Mouse (Mus musculus) mesoderm, embryonic 11.5 days (tissue): Measurements from ENCODE around the gene Necap1.
A peak's percentile ranks its signal among the peaks of the same experiment; 100 is the strongest.

ENCODE experiments used
- DNase-seq: peaks from one replicate; pipeline ENCODE4 v3.0.0-alpha.2; 2012; ENCODE audit warnings: low read depth, low spot score

Gene Necap1

DNA sequence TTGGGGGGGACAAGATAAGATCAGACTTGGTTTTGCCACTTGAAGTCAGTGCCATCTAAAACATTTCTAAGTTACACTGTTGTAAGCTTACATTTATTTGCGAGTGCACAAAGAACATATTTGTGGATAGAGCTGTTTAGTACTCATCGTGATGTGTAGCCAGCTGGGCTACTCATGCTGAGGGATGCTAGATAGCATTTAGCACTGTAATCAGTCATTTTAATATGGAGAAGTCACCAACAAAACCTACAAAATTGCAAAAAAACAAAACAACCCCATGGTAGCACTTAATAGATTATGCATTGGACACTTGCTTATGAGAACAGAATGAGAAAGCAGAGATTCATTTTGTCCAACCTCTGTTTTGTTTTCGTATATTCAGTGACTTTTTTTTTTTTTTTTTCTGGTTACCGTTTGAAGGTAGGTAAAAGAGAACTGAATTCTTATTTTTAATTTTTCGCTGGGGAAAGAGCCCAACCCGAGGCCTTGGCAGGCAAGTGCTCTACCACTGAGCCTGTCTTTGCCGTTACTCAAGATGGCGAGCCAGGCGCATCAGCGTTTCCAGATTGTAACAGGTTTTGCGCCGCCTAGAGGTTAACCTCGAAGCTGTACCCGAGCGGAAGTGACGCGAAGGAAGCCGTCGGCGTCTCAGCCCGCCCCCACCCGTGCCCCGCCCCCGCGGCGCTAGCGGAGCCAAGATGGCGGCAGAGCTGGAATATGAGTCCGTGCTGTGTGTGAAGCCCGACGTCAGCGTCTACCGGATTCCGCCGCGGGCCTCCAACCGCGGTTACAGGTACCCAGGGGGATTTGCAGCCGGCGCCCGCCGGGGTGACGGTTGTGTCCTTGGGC, at the start of gene Necap1:
TSS of gene Necap1 (plus strand) at position 604 of the 849 bp plus-strand sequence.
- DNase-seq = peak; percentile 97

DNA sequence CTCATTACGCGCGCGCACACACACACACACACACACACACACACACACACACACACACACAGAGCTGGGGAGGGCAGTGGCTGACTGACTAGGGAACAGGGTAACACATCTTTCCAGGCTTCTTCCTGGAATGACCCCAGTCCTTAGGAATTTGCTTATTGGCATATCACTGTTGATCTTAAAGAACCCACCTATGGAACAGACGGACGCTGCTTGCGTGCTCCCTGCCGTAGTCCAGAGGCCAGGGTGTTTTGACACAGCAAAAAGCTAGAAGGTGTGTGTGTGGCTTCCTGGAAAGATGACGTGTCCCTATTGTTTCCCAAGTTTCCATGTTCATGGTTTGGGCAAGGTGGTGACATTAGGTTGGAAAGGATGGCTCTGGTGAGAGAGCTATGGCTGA, 49.1 kb upstream of the Necap1 start:
- no peak for DNase-seq

DNA sequence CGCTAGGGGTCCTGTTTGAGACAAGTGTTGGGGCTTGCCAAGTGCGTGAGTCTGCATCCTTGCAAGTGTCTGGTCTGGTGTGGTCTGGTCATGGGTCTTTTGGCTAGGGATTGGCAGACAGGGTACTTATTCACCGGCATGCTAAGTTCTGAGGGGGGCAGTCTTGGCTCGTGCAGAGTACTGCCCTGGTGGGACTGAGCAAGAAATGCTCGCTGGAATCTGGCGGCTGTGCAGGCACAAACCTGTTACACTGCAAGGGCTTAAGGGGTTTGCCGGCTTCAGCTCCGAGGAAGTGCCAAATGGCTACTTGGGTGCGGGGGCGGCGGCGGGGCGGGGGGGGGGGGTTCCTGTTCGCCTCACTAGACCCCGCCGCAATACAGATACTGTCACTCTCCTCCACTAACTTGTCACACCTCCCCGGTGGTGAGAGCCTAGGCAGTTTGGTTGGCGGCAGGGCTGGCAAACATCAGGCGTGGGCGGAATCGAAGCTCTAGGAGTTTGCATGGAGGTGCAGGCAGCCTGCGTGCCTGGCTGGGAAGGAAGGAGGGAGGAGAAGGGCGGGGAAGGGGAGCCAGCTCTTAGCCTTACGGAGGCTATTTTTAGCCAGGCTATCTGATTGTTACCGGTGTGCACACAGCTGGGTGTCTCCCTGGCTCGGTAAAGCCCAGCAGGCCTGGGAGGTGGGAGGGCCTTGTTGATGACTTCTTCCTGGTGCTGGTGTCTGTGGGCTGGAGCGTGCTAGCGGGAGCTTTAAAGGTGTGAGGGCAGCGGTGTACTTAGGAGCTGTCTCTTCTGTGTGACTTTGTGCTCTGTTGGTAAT, 48.1 kb upstream of the Necap1 start:
- peak; percentile 43 for DNase-seq

DNA sequence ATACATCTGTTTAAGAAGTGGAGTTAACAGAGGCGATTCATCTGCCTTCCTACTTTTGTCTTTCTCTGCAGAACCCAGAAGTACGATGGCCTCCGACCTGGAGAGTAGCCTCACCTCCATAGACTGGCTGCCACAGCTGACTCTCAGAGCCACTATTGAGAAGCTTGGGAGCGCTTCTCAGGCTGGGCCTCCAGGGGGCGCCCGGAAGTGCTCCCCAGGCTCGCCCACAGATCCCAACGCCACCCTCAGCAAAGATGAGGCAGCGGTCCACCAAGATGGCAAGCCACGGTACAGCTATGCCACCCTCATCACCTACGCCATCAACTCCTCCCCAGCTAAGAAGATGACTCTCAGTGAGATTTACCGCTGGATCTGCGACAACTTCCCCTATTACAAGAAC, 46.2 kb upstream of the Necap1 start:
- no peak for DNase-seq

DNA sequence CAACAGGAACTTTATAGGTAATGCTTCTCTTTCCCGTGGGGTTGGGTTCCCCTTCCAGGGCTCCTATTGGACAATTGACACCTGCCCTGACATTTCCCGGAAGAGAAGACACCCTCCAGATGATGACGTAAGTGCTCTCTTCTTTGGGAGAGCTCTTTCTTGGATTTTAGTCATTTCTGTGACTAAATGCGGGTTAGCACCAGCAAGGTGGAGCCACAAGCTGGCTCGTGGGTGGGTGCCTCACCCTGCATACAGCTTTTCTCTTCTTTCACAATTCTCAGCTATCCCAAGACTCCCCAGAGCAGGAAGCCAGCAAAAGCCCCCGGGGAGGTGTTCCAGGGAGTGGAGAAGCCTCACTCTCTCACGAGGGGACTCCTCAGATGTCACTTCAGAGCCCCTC, 41.4 kb upstream of the Necap1 start:
- DNase-seq = no peak

DNA sequence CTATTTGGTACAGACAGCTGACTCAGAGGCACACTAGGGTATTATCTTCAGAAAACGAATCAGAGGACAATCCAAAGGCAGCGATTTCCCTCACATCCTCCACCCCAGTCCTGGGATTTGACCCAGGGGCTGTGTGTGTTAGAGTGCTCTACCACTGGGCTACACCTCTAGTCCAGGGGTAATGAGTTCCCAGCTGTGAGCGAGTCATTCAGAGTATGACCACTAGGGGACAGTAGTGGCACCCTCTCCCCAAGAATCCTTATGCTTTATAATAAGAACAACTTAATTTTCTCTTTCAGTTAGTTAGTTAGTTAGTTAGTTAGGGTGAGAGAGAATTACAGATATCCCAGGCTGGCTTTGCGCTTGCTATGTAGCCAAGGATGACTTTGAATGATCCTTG, 39.9 kb upstream of the Necap1 start:
- peak; percentile 27 for DNase-seq

DNA sequence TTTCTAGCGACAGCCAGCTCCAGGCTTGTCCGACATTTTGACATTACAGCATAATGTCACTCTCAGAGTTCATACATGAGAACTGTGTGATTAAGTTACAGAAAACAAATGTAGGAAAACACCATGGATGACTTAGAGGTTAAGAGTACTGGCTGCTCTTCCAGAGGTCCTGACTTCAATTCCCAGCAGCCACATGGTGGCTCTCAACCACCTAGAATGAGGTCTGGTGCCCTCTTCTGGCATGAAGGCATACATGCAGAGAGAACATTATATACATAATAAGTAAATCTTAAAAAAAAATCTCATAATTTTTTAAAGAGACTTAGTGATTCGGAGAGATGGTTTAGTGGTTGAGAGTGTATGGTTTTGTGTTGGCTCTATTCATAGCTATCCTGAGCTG, 37.3 kb upstream of the Necap1 start:
- no peak for DNase-seq

DNA sequence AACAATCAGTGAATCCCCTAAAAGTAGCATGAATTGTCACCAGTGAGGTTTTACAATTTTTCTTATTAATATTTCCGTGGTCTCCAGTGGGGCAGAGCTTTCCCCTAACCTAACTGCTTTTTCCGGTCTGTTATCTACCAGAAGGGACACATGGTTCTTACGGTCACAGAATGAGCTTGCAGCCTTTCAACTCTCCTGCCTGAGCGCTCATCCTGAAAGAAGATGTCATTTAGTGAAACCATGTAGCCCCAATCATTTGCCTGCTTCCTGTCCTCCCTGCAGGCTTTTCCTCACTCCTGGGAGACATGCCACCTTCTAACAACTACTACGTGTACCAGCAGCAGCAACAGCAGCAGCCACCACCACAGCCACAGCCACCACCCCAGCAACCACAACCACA, 36.7 kb upstream of the Necap1 start:
- DNase-seq = no peak

DNA sequence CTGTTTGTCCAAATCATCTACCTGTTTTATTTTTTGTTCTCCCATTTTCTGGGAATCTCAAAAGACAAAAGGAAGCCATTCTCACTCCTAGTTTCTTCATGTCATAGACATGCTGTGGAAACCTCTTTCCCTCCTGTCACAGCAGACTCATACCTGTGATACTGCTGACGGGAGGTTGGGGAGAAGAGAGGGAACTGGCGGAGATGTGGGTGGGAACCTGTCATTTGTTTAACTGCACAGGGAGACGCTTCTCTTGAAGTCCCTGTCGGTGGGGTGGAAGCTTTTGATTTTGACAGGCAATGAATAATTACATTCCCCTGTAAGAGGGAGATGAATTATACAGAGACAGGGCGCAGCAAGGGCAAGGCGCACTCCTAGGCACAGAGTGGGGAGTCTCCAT, 30.5 kb upstream of the Necap1 start:
- no peak for DNase-seq

DNA sequence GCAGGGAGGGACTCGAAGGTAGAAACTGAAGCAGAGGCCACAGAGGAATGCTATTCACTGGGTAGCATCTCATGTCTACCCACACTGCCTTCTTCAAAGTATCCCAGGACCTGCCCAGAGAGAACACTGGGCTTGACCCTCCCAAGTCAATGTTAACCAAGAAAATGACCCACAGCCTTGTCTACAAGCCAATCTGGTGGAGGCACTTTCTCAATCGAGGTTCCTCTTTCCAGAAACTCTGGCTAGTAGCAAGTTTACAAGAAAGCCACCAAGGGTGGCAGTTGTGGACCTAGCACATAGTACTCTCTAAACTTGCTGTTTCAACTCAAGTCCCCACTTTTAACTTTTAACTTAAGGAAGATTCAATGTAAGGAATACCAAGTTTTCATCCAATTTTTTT, 21.6 kb upstream of the Necap1 start:
- no peak for DNase-seq

DNA sequence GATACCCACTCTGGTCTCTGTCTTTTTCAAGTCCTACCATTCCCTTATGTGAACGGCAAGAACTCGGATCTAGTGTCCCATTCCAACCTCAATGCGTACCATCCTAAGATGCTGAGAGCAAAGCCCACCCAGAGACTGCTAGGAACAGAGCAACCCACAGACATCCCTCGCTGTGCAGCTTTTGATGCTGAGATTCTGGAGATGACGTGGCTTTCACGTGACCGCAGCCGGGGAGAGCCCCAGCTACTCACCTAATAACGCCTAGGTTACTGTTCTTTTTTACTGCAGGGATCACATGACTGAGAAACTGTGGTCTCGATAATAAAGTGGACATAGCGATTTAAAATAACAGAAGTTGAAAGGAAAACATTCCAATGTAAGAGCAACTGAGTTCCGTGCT, 19.7 kb upstream of the Necap1 start:
- no peak for DNase-seq

DNA sequence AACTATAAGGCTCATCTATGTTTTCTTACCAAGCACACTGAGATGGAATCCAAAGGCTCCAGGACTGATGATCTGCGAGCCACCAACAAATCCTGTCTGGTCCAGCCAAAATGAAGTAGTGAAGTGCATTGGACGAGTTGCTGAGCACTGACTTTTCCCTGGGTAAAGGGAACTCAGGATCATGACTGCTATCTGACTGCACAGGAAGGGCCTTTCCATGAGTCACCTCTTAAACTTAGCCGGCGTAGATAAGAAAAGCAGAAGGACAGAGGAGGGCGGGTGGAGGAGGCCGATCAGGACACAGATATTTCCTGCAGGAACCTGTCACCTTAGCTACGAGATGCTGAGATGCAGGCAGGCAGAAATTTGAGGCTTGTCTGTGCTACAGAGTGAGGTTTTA, 18.3 kb upstream of the Necap1 start, which contains the start of gene C3ar1:
TSS of gene C3ar1 (minus strand) at position 207 of the 400 bp plus-strand sequence.
- no peak for DNase-seq

DNA sequence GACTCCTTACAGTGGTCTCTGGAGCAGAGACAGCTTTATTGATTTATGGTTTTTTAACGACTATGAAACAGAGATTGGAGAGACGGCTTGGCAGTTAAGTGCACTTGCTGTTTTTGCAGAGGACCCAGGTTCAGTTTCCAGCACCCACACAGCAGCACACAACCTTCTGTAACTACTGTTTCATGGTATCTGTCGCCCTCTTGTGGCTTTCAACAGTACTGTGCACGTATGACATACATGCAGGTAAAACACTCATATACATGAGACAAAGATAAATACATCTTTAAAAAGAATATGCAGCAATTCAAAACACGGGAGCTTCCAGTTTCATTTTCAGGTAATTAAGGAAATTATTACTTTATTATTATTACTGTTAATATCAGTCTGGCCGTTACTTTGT, 11.8 kb upstream of the Necap1 start:
- DNase-seq = no peak

DNA sequence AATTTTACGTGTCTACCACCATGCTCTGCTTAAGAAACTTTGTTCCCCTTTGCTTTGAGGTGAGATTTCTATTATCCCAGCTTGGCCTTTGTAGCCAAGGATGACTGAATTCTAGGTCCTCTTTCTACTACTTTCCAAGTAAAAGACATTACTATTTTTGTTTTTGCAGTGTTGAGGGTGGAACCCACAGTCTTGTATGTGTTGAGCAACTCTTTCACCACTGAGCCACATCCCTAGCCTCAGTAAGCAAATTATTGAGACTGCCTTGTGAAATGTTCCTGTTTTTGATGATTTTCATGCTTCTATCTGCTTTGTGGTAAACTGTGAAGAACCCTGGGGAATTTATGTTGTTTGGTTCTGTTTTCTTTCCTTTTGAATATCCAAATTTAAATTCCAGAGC, 11.4 kb upstream of the Necap1 start:
- DNase-seq = no peak

DNA sequence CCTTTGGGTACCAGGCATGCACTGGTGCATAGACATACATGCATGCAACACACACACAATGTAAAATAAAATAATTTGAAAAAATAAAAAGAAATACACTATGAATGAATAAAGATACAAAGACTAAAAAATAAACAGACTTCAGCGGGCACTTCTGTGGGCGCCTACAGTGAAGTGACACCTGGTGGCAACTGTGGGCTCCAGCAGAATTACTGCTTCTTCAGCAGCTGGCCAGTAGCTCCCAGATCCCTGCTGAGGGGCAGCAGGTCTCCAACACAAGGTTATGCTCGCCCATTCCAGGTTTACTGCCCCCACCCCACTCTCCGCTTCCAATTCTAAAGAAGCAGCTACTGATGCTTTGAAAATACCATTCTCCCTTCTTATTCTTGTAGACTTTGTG, 6.4 kb upstream of the Necap1 start:
- no peak for DNase-seq

DNA sequence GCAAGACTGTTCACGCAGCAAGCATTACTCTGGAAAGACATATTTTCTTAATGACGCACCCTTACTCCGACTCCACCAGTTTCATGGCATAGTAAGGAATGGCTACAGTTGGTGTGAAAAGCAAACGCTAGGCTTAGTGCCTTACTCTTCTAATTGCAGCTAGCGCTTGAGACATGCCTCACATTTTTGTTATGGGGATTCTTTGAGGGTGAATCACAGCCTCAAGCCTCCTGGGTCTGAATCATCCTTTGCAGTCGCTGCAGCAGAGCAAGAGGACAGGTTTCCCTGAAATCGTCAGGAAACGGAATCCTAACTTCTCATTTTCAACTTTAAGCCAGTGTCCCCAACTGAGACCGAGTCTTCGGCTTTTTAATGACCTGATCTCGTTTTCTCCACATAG, 4.4 kb upstream of the Necap1 start:
- no peak for DNase-seq

DNA sequence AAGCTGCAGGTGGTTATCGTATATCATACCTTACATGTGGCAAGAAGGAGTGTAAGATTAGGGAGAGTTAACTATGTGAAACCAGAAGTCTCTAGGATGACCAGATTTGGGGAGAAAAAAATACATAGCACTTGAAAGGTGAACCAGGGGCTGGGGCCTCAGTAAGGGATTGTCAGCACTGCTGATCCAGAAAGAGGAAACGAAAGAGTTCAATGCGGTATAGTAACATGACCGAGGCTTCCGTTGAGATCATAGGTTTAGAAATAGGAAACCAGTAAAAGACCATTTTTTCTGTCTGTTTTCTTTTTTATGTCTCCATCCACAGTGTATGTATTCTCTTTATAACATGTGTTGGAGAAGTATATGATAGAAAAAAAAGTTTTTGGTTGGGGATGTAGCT, 1.5 kb upstream of the Necap1 start:
- no peak for DNase-seq

DNA sequence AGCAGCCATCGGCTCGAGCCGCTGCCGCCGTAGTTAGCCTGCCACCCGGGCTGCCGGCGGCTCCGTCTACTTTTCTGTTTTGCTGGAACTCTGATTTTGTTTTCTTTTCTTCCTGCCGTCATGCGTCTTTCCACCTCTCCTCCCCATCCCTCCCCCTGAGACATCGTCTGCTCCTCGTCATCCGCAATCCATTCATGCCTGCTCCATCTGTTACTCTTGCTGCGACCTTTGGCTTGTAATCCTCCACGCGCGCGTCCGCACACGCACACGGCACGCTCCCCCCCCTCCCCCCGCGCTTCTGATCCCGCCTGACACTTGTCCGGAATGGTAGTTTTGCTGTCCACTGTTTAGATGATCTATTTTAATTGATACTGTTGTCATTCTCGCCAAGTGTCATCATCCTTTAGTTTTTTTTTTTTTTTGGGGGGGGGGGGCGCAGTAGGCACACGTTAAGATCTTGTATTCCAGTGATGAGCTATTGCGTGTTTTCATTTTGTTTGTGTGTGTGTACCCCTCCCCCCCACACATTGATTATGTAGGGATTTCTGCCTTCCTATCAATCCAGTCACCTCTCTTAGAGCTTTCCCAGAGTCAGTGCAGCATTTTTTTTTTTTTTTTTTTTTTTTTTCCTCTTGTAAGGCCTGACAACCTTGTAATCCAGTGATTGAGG, 581 bp downstream of the Necap1 start:
- peak; percentile 57 for DNase-seq

DNA sequence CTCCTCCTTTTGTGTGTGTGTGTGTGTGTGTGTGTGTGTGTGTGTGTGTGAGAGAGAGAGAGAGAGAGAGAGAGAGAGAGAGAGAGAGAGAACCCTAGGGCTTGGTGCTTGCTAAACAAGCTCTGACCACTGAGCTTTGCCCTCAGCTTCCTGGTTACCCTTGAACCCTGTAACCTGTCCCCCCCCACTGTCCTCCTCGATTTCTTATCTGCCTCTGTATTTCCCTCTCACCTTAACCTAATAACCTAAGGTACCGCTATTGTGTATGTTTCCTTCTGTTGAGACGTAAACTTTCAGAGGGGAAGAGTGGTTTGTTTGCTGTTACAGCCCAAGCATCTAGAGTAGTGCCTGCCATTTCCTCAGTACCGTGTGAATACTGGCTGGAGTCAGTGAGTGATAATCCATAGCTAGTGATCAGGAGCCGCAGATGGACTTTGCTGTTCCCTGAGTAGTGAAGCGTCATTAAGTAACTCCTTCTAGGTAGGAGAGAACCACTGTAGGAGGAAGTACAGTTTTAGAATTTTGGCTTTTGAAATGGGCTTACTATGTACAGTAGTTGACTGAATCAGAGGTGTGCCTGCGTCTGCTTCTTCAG, 5.0 kb downstream of the Necap1 start:
- no peak for DNase-seq

DNA sequence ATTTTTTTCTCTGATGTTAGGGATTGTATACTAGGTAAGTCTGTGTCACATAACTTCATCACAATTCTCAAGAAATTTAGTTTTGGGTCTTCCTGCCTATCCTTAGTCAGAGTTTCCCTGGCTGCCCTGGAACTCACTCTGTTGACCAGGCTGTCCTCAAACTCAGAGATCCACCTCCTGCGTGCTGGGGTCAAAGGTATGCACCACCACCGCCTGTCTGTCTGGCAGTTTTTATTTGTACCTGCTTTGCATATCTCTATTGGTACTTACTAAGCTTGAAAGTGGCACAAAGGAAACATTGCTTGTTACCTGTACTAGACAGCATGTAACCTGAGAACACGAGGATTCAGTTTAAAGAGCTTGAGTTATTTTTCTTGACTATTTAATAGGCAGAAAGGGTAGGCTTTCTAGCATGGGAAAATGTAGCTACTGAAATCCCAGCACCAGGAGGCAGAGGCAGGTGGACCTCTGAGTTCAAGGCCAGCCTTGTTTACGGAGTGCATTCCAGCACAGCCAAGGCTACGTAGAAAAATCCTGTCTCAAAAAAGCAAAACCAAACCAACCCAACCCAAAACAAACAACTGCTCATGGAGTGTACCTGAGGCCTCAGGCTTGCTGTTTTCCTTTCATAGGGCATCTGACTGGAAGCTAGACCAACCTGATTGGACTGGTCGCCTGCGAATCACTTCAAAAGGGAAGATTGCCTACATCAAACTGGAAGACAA, 5.7 kb downstream of the Necap1 start:
- DNase-seq = no peak

DNA sequence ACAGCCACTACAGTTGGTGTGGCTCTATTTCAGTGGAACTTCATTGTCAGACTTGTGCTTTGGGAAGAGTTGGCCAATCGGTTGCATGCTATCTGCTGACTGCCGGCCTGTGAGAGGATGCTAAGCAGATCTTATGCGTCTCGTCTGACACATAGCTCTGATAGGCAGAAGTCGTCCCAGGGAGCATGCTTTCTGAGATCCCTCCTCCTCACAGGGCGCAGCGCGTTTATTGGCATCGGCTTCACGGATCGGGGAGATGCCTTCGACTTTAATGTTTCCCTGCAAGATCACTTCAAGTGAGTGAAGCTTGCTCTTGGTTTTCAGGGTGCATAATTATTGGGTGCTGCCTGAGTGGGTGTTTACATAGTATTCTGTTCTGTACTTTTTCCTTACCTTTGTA, 7.0 kb downstream of the Necap1 start:
- no peak for DNase-seq
